Mouse (Mus musculus) lung, adult 2 months (tissue): ENCODE measurements around the gene H2afx. TPM values are rescaled to one million over a fixed set of nuclear protein-coding genes. Genes with fewer than 3 reads are reported as not detected.
"Not testable (repeated sequence)": the region's sequence is repeated elsewhere in the genome, so short reads cannot be mapped to it uniquely, and the experiment has no call there.

Experiments used
- DNase-seq: peaks from one replicate; pipeline ENCODE4 v3.0.0; 2022
- H3K4me1 ChIP-seq: fragments of 200-500 bp; 2 replicates; pipeline ENCODE4 v1.6.1; 2011; ENCODE audit warnings: low read length; ENCODE audit not compliant: control insufficient read depth, insufficient read depth
- H3K4me3 ChIP-seq: fragments of 200-500 bp; replicated peaks from 2 replicates; pipeline ENCODE3; 2011; ENCODE audit warnings: low read depth, mild to moderate bottlenecking, control low read depth, low read length; ENCODE audit errors: extremely low read depth
- CTCF ChIP-seq: fragments of 200-500 bp; IDR thresholded peaks from 2 replicates; pipeline ENCODE4 v1.5.1; 2011; ENCODE audit warnings: mild to moderate bottlenecking, low read length, control low read depth; ENCODE audit not compliant: insufficient read depth
- POLR2A ChIP-seq: fragments of 200-500 bp; IDR thresholded peaks from 2 replicates; pipeline ENCODE4 v1.6.1; 2011; ENCODE audit warnings: low read depth, mild to moderate bottlenecking, control low read depth, low read length, borderline replicate concordance; ENCODE audit errors: extremely low read depth
- WGBS: fragments of 180-500 bp; shearing (Covaris S2); methylation state at CpG from one replicate; pipeline ENCODE4 v1.1.7; 2018; 5-methylcytosine and 5-hydroxymethylcytosine counted together
- polyA plus RNA-seq: library from polyadenylated mRNA; depleted of rRNA; stranded (reverse); fragments of >200 nt; gene quantifications from 2 replicates; pipeline ENCODE4 v1.2.3, GENCODE M21; 2012

Gene H2afx
- polyA plus RNA-seq, 1 experiment = 41.3 TPM

DNA sequence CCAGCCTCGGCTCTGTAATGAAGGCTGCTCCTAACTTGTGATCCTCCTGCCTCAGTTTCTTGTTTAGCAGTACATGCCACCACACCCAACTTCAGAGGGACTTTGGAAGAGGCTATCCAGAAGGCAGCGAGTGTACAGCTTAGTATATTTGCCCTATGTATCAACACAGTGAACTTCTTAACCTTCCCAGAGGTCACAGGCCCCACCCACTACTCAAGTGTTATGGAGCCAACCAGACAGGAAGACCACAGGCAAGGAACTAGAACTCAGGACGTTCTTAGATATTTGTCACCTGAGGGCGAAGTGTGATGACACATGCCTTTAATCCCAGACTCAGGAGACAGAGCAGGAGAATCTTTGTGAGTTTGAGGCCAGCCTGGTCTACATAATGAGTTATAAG is 13.1 kb downstream of the H2afx start:
- WGBS = 75% methylated on average over 4 of the region's 4 CpGs
- no peak overlapping the region for H3K4me3 ChIP-seq
- no peak for DNase-seq
- no peak for TF ChIP-seq CTCF
- peaks cover 5% of the 10 kb centered on the region for H3K4me1 ChIP-seq

DNA sequence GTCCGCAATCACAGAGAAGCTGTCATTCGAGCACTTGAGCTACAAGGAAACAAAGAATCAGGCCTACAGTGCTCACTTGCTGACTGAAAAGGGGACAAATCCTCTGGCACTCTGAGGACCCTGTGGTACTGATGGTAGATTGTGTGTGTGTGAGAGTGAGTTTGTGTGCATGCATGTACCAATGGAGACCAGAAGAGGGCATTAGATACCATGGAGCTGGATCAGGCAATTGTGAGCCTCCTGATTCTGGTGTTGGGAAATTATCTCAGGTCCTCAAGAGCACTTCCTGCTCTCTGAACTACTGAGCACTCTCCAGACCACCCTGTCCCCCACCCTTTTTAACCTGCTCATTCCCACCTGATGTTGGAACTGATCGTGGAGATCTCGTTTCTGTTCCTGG is 14.1 kb downstream of the H2afx start:
- H3K4me3 ChIP-seq = no peak overlapping the region
- WGBS = over 99% methylated on average over 4 of the region's 4 CpGs
- TF ChIP-seq POLR2A = no peak
- no peak for TF ChIP-seq CTCF

DNA sequence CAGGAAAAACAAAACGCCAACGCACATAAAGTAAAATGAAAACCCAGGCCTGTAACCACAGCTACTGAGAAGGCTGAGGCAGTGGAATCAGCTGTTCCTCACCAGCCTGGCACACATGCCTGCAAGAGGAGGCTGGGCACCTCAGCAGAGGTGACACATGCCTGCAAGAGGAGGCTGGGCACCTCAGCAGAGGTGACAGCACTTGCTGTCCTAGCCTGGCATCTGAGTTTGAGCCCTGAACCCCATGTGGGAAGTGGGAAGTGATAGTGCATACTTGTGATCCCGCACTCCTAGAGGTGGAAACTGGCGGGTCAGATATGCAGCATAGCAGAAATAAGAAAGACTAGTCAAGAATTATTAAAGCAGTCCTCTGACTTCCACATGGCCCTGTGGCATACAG is 16.9 kb downstream of the H2afx start:
- 94% methylated on average over 4 of the region's 4 CpGs for WGBS
- DNase-seq = no peak
- Histone ChIP-seq H3K4me3 (no peak overlapping the region), H3K4me1 (no peaks in the 10 kb centered on the region)
- no peak for TF ChIP-seq CTCF
- TF ChIP-seq POLR2A = no peak

More for the DNA sequence above, 14.1 kb downstream of the H2afx start:
- no peaks in the 10 kb centered on the region for H3K4me1 ChIP-seq
- no peak for DNase-seq

DNA sequence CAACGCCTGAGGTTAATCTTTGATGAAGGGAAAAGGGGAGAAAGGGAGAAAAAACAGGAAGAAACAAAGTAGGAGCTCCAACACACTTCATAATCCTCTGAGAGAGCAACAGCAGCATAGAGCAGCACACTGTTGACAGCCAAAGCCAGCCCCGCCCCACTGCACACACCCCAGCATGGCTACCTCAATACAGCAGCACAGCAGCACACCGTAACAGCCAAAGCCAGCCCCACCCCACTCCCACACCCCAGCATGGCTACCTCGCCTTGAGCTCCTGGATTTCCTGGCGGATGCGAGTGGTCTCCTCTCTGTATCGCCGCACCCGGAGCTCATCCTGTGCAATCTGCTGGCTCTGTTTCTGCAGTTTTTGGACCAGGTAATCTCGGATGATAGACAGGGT is 17.8 kb downstream of the H2afx start:
- TF ChIP-seq CTCF = no peak
- no peak for TF ChIP-seq POLR2A
- Histone ChIP-seq H3K4me1 (no peaks in the 10 kb centered on the region), H3K4me3 (no peak overlapping the region)
- no peak for DNase-seq
- WGBS = 92% methylated on average over 10 of the region's 10 CpGs

DNA sequence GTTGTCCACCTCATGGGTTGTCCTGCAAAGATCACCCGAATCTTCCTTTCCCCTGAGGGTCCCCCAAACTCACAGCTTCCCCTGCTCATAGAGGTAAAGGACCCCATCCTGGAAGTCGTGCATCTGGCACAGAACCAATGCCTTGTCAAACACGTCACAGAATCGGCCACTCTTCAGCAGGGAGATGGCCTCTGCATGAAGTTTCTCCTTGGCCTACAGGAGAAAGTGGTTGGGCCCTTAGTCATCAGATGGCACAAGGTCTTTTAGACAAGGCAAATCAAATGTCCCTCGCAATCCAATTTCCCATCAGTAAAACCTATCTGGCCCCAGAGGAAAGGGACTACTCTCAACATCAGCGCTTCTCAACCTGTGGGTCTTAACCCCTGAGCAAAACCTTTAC is 18.6 kb downstream of the H2afx start:
- no peaks in the 10 kb centered on the region for H3K4me1 ChIP-seq
- 89% methylated on average over 6 of the region's 6 CpGs for whole genome bisulfite sequencing
- no peak overlapping the region for H3K4me3 ChIP-seq
- TF ChIP-seq CTCF = no peak
- no peak for TF ChIP-seq POLR2A
- no peak for DNase-seq

DNA sequence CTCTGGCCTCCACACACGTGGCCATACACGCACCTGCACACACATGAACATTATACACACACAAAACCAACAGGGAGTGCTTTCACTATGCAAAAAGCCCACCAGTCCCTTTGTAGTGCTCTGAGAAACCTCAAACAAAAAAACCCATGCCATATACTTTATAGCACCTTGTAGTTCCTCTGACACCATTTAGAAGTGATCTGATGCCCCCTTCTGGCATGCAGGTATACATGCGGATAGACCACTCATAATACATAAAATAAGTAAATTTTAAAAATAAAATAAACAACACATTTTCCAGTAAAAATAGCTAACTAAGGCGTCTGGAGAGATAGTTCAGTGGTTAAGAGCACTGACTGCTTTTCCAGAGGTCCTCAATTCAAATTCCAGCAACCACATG is 22.7 kb downstream of the H2afx start:
- Histone ChIP-seq H3K4me1 (peaks cover 7% of the 10 kb centered on the region; the same call in 1 of the 2 replicates), H3K4me3 (no peak overlapping the region)
- no peak for TF ChIP-seq POLR2A
- no peak for TF ChIP-seq CTCF
- DNase-seq = no peak
- 71% methylated on average over 4 of the region's 4 CpGs for whole genome bisulfite sequencing

DNA sequence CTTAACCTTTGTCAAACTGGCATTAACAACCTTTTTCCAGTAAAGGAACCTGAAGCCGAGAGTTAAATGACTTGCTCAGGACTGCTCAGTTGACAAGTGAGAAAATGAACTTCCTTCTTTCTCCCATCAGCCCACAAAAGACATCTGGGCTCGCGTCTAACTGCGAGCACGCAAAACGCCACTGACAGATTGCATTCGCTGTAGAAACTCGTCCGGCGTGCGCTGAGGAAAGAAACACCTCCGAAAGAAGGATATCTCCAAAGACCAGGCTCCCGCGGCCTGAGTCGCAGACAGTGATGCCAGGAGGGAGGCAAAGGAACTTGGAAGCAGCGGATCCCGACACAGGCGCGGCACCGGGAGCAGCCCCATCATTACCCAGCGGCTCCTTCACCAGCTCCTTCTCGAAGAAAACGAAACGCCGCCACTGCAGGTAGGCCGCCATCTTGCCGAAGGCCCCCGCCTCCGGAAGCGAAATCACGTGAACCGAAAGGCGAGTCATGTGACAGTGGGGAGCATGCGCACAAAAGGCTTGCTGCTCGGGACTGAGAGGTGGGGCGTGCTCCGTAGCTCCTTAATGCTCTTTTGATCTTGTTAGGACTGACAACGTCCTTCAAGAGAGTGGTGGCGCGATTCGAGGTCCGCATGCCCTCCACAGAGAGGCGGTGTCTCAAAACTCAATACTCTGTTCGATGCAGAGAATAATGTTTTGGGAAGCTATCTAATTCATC is 26.9 kb downstream of the H2afx start, which contains the start of gene Vps11:
Vps11 (minus strand) TSS at position 481 of the 728 bp plus-strand sequence.
- TF ChIP-seq CTCF (no peak), POLR2A (peak; percentile 94)
- under 1% methylated on average over 44 of the region's 44 CpGs for WGBS
- peak; percentile 92 for DNase-seq
- H3K4me3 ChIP-seq = peak within 1 kb of the TSS; percentile 98
- peaks cover 7% of the 10 kb centered on the region; the same call in 1 of the 2 replicates for H3K4me1 ChIP-seq

DNA sequence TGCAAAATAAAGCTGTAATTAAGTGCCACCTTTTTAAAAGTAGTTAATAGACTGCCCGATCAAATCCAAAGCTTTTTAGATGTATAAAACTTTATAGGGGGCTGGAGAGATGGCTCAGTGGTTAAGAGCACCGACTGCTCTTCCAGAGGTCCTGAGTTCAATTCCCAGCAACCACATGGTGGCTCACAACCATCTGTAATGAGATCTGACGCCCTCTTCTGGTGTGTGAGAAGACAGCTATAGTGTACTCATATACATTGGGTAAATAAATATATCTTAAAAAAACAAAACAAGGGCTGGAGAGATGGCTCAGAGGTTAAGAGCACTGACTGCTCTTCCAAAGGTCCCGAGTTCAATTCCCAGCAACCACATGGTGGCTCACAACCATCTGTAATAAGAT is 27.4 kb downstream of the H2afx start:
- 41% methylated on average over 4 of the region's 4 CpGs for WGBS
- H3K4me1 ChIP-seq, H3K4me3 ChIP-seq, DNase-seq: not testable (repeated sequence)

DNA sequence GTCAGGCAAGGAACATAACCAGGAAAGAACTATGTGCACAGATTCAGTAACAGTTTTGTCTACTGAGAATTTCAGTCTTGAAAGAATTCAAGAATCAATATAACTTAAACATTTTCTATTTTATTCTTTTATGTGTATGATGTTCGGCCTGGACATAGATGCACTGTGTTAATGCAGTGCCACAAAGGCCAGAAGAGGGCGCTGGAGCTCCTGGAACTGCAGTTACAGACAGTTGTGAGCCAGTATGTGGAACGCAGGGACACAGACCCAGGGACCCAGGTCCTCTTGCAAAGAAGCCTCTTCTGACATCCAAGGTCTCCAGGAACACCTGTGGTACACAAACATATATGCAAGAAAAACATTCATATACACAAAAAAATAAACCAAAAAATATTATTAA is 30.0 kb downstream of the H2afx start:
- H3K4me1 ChIP-seq = peaks cover 7% of the 10 kb centered on the region; the same call in 1 of the 2 replicates
- H3K4me3 ChIP-seq = no peak overlapping the region
- DNase-seq = no peak
- WGBS = 59% methylated on average over 3 of the region's 3 CpGs
- TF ChIP-seq POLR2A = no peak
- peak; percentile 35; the same call in 1 of the 2 replicates for TF ChIP-seq CTCF

DNA sequence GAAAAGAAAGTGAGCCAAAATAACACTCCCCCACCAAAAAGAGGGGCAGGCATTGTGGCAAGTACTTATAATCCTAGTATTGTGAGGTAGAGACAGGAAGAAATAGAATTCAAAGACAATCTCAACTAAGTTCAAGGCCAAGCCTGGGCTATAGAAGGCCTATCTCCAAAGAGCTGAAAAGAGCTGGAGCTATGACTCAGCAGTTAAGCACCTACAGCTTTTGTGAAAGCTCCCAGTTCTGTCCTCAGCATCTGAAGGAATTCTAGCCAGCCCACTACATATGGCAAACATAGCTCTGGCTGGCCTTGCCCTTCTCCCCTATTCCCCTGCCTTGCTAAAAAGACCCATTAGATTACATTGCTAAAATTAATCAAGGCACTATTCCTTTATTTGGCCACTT is 38.9 kb downstream of the H2afx start:
- no peaks in the 10 kb centered on the region for H3K4me1 ChIP-seq
- H3K4me3 ChIP-seq = no peak overlapping the region
- no peak for TF ChIP-seq CTCF
- TF ChIP-seq POLR2A = no peak

More for the DNA sequence above, 38.9 kb downstream of the H2afx start:
- DNase-seq = no peak
